Mouse (Mus musculus) megakaryocyte, embryonic 14.5 days (primary cell): ENCODE results near the gene Perm1.

Source experiments
- FLI1 ChIP-seq: IDR thresholded peaks from 2 replicates; pipeline ENCODE4 v1.6.1; 2012; ENCODE audit warnings: low read length, inconsistent platforms, mixed read lengths
- GATA1 ChIP-seq: IDR thresholded peaks from 3 replicates; pipeline ENCODE4 v1.6.1; 2012; ENCODE audit warnings: mixed read lengths, low read length, inconsistent platforms, borderline replicate concordance

- TF ChIP-seq GATA1 = no peak
- no peak for TF ChIP-seq FLI1
These were observed 21.3 kb upstream of the Perm1 start for GRCm38 (mm10) chr4:156194346-156194745.
